Mouse (Mus musculus) liver, embryonic 14.5 days (tissue): ENCODE measurements around the gene Ltf.

ENCODE experiments used
- CTCF ChIP-seq: IDR thresholded peaks from 2 replicates; pipeline ENCODE4 v1.5.1; 2016; ENCODE audit warnings: antibody characterized with exemption, low read depth, control low read depth
- EP300 ChIP-seq: IDR thresholded peaks from 2 replicates; pipeline ENCODE4 v1.6.1; 2016; ENCODE audit warnings: antibody characterized with exemption, low read depth

GRCm38 (mm10) chr9:111072971-111073370 is 53.9 kb downstream of the Ltf start:
- TF ChIP-seq CTCF: no peak
- no peak for TF ChIP-seq EP300
